Comparison of ENCODE assay signal across 7 mouse cellular contexts in genomic region chr5:139017371-139018124, GRCm38 (mm10). TPM values are rescaled to one million over a fixed set of nuclear protein-coding genes. Genes with fewer than 3 reads are reported as not detected.
DNase-seq lines count a peak whose midpoint lies in the region; ATAC-seq and TF ChIP-seq lines count a peak whose summit lies in the region.

No protein-coding gene starts in this region.

- dilution Hi-C loops in CH12.LX (cut with MboI; ENCODE audit: extremely low pct_ligation_motif_present, extremely low pct_unique_long_range_greater_than_20kb, low sequenced_read_pairs) = no loop called here

- H3K4me2 ChIP-seq in CH12.LX (ENCODE audit: insufficient read depth, low read depth, poor library complexity, severe bottlenecking) = no peak overlapping the region
- H3K4me2 ChIP-seq in liver, embryonic 16.5 days (ENCODE audit: low read depth, low read length) = no peak overlapping the region

- no peaks in the 10 kb centered on the region for H3K9me3 ChIP-seq in CH12.LX (replicated peaks; ENCODE audit: low read length)
- H3K9me3 ChIP-seq in liver, embryonic 16.5 days (replicated peaks; ENCODE audit: control insufficient read depth, low read length) = no peaks in the 10 kb centered on the region

- no peaks in the 10 kb centered on the region for H3K79me2 ChIP-seq in CH12.LX (replicated peaks; ENCODE audit: control insufficient read depth, extremely low read depth, insufficient read depth, poor library complexity, severe bottlenecking)

- TF ChIP-seq POLR2A in CH12.LX (IDR thresholded peaks at IDR 0.05; ENCODE audit: low read depth, low read length) = no peak

- H3K36me3 ChIP-seq in CH12.LX (replicated peaks in 1 of 2; ENCODE audit: control insufficient read depth in 1 of 2, insufficient read depth in 1 of 2, low read length in 1 of 2) = no peaks in the 10 kb centered on the region
- no peaks in the 10 kb centered on the region for H3K36me3 ChIP-seq in liver, embryonic 16.5 days (ENCODE audit: control insufficient read depth, insufficient read depth)

- no peak overlapping the region for H3K9ac ChIP-seq in CH12.LX (ENCODE audit: insufficient read depth, low read depth)
- no peak overlapping the region for H3K9ac ChIP-seq in liver, embryonic 16.5 days (ENCODE audit: low read depth, low read length)

- TF ChIP-seq EP300 in CH12.LX (IDR thresholded peaks at IDR 0.05; ENCODE audit: low read length) = no peak

- ATAC-seq in liver, embryonic 16.5 days (ENCODE audit: low read depth) = peak; percentile 75

- TF ChIP-seq CTCF in CH12.LX (conservative IDR thresholded peaks at IDR 0.05 in 1 of 2, IDR thresholded peaks at IDR 0.05 in 1 of 2; ENCODE audit: low read depth in 2 of 2, low read length in 2 of 2) = no peak

- TF ChIP-seq RAD21 in CH12.LX (IDR thresholded peaks at IDR 0.05; ENCODE audit: low read depth, low read length) = no peak

- H3K4me1 ChIP-seq in CH12.LX (ENCODE audit: control insufficient read depth in 1 of 2, insufficient read depth in 2 of 2) = no peaks in the 10 kb centered on the region
- peaks cover 5% of the 10 kb centered on the region for H3K4me1 ChIP-seq in liver, embryonic 16.5 days (ENCODE audit: control insufficient read depth, low read depth, low read length)

- no peak overlapping the region for H3K4me3 ChIP-seq in CH12.LX (replicated peaks in 1 of 3; ENCODE audit: low read depth in 2 of 3, low read length in 2 of 3, poor library complexity in 1 of 3)
- H3K4me3 ChIP-seq in liver, embryonic 16.5 days (ENCODE audit: low read depth, low read length) = no peak overlapping the region

- H3K27me3 ChIP-seq in CH12.LX (replicated peaks) = no peaks in the 10 kb centered on the region
- no peaks in the 10 kb centered on the region for H3K27me3 ChIP-seq in liver, embryonic 16.5 days (ENCODE audit: control insufficient read depth, insufficient read depth, low read depth, low read length)

- 54% methylated on average over 15 of the region's 15 CpGs for WGBS in liver, embryonic 16.5 days (ENCODE audit: insufficient replicate concordance)

- in situ Hi-C loops in CH12.LX (cut with MboI; ENCODE audit: low pct_ligation_motif_present, low pct_unique_long_range_greater_than_20kb, low sequenced_read_pairs) = no loop called here

- H3K27ac ChIP-seq in CH12.LX (ENCODE audit: insufficient read depth, low read depth) = no peak overlapping the region
- H3K27ac ChIP-seq in liver, embryonic 16.5 days (ENCODE audit: low read length) = no peak overlapping the region

- DNase-seq in CH12.LX (ENCODE audit: extremely low read depth) (no peak), adipocyte (ENCODE audit: low spot score) (peak; percentile 75)
- DNase-seq in heart, adult 9 months (ENCODE audit: low spot score in 2 of 2) = peak; percentile 83 to 84
- peak; percentile 37 for DNase-seq in testis, postnatal 14 days (ENCODE audit: low spot score)
- no peak for DNase-seq in cerebellum, adult 11-12 months
- no peak for DNase-seq in embryo, embryonic 9.5 days (ENCODE audit: extremely low spot score)

TF ChIP-seq in CH12.LX, 34 proteins besides CTCF, POLR2A, EP300 and RAD21:
- TF ChIP-seq JUN (IDR thresholded peaks at IDR 0.05; ENCODE audit: insufficient read depth, low read depth, low read length) (no peak), ELF1 (IDR thresholded peaks at IDR 0.05; ENCODE audit: low read depth, low read length) (0 out of 2 replicates have a peak, but pooled peaks have one; percentile 7), USF2 (conservative IDR thresholded peaks at IDR 0.05; ENCODE audit: low read depth, low read length) (no peak), POLR2AphosphoS2 (IDR thresholded peaks at IDR 0.05; ENCODE audit: low read depth, low read length) (no peak), RCOR1 (conservative IDR thresholded peaks at IDR 0.05; ENCODE audit: low read depth, low read length) (no peak), SMC3 (IDR thresholded peaks at IDR 0.05; ENCODE audit: low read depth, low read length) (no peak), MXI1 (IDR thresholded peaks at IDR 0.05; ENCODE audit: low read depth, low read length) (no peak), MAZ (IDR thresholded peaks at IDR 0.05; ENCODE audit: low read depth, low read length) (no peak)

RNA-seq across cellular contexts. Expression of gene Pdgfa, which starts 20.4 kb away (rescaled TPM):
- 20.3 and 26.5 TPM in 2 replicates for total RNA-seq in CH12.LX (2012; rRNA removed)
- total RNA-seq in CH12.LX (2014; rRNA removed) = 24.4 and 30.7 TPM in 2 replicates
- 22.2 and 27.5 TPM in 2 replicates for polyA plus RNA-seq in CH12.LX (2012; ENCODE audit: insufficient read length, low read depth)
- 2.3 and 3.1 TPM in 2 replicates for polyA plus RNA-seq in liver, embryonic 16.5 days (2015; fragmentation: Nextera tagmentation; extraction: Ambion mirVana)

Comparison
In these comparisons a context has a peak if more than half of its experiments do, and no peak if none do; other contexts are left out.
1. DNase-seq: peak in adipocyte (single experiment), heart, adult 9 months (2 of 2) and testis, postnatal 14 days (single experiment); none in CH12.LX (single experiment), cerebellum, adult 11-12 months (single experiment) and embryo, embryonic 9.5 days (single experiment).